Mouse (Mus musculus) cerebellum, postnatal 10 days (tissue): ENCODE measurements at regions not wholly inside any gene's neighbourhood (a gene's known extent, or its start where the extent isn't known, plus 50 kb on each side); places are given as distances from the start of the nearest gene placed in this dataset.
"Not testable (repeated sequence)": the region's sequence is repeated elsewhere in the genome, so short reads cannot be mapped to it uniquely, and the experiment has no call there.

Experiments used
- DNase-seq, 2 experiments: peaks; one replicate each; pipeline ENCODE4 v3.0.0; 2021; ENCODE audit warnings: mixed read lengths in 2 of 2

DNA sequence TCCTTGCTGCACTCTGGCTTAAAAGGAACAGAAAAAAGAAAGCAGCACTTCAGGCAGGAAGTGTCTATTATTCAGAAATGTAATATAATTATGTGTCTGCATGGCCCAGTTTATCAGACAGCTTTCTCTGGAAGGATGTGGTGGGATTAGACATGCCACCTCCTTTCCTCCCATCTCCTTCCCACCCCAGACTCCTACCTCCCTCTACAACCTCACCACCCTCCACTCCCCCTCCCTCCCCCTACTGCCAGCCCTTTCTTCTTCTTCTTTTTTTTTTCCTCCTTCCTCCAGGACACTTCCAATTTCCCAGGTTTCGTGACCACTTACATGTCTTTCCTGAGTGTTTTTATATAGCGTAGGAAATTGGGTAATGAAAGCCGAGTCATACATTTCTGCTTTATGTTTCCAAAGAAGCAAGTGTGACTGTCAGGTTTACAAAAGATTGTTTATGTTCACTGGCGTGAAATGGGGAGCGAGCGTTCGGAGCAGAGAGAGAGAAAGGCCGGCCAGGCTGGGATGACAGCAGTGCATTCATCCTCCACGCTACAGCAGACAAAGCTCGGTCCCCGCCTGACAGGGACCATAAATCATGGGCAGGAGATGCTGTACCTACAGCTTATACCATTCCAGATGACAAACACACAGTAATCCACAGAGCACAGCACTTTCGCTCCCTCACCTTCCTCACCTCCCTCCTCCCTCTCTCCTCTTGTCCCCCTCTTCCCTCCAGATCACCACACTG, 354.6 kb upstream of the Zfp703 start:
- DNase-seq, result peak in 1 of 2 experiments; percentile 11

DNA sequence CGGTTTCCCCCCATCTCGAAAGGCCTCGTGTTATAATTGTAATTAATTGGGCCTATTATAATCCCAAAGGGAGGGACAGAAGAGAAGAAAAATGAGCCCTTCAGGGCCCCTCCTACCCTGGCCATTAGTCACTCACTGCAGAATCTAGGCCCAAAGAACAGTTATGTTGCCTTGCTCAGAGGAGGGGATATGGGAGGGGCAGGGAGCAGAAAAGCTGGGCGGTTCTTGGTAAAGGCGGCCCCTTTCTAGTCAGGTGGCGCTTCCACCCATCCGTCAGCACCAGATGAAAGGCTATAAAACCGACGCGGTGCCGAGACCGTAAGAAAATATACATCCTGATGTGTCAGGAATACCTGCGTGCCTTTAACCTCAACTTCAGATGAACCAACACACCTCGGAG, 350.9 kb upstream of the Zfp703 start:
- no peak for DNase-seq

DNA sequence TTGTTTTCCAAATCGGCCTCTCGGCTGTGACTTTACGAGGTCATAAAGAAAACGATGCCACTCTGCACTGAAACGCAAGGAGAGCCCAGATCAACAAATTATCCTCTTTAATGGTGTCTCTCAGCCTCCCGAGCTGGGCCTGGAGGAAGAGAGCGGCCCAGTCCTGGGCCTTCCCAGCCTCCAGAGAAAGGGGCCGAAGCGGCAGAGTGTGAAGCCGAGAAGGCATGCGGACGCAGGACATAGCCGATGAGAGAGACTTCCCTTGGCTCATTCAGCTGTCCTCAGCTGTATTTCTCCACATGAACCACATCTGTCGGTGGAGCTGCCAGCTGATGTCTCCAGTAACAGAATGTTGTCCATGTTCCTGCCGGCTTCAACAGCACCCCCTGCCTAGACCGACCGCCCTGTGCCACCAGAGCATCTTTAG, 350.5 kb upstream of the Zfp703 start:
- DNase-seq, result peak; percentile 23 to 25

DNA sequence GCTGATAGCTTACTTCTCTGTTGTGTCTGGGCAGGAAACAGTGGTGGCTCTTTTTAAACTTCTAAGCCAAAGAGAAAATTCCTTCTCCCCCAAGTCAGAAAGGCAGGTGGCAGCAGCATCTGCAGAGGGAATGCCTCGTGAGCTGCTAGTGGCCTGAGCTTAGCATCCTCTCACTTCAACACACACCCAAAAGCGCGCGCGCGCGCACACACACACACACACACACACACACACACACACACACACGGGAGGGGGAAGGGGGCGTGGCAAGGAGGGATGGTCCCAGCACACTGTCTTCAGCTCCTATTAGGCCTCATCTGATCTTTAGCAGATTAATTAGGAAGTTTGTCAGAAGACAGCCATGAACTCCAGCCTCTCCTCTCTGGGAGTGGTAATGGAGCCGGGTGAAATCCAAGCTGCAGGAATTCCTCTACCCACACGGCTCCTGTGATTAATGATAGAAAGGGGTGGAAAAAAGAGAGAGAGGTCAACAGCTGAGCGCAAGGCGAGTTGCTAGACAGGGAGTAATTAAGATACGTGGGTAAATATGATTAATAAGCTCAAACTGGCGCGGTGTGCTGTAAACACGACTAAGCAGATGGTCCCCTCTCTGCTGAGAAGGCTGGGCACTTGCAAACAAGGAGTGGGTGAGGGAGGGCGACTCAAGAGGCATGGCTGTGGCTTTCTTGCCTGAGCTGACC, 349.8 kb upstream of the Zfp703 start:
- DNase-seq, result peak; percentile 76 to 78

DNA sequence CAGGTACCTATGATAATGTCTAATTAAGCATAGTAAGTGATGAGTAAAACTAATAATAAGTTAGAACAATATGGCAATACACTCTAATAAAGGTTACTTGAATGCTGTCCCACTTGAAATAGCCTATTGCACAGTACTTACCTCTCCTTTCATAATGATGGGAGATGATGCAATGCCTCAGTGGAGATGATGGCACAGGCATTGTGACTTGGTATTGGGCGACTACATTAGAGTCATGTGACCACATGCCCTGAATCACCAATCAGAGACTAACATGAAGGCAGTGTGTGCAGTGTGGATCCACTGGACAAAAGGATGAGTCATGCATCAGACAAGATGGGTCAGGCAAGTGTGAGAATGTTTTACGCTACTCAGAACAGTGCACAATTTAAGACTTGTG, 346.6 kb upstream of the Zfp703 start:
- no peak for DNase-seq

DNA sequence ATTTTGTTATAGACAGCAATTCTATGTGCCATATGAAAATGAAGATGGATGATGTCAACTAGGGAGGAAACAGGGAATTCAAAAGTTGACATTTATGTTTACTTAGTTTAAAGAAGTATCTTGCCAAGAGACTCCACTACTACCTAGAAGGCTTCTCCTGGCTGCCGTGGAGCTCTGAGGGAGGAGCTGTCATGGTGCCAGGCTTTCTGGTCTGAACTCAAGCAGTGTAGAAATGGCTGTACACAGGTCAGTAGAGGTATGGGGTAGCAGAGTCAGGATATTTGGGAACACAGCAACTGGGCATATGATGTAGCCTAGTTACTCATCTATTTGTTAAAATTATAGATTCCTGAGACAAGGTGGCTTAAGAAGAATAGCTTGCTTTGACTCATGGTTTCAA, 341.4 kb upstream of the Zfp703 start:
- peak; percentile 43 to 53 for DNase-seq

DNA sequence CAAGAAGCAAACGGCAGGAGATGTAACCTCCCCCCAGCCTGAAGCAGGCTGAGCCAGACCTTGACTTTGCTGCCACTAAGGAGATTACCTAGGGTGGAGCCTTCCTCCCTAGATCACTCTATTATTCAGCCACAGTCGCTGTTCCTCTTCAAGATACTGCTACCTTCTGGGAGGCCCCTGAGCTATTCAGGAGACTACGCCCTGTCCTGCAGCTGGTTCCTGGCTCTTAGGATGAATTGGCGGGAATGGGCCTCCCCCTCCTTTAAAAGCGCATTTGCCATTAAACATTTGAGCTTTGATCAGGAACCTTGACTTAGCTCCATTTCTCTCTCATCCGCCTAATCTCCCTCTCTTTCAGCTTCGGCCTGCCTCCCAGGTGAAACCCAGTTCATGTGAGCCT, 331.8 kb upstream of the Zfp703 start:
- not testable (repeated sequence) for DNase-seq

DNA sequence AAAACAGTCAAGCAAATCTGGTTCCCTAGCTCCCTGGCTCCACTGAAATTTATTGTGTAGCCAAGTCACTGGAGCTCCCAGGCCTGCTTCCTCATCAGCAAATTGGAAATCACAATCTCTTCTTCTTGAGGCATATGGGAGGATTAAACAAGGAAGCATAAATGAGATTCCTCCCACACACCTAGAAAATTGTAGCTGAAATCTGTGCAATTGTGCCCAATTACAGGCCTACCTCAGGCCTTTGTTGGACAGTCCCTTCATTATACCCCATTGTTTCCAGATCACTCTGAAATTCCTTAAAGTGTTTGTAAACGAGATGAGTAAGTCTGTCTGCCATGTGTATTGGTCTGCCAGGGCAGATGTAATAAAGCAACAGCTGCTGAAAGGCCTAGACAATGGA, 326.8 kb upstream of the Zfp703 start:
- DNase-seq, result no peak

DNA sequence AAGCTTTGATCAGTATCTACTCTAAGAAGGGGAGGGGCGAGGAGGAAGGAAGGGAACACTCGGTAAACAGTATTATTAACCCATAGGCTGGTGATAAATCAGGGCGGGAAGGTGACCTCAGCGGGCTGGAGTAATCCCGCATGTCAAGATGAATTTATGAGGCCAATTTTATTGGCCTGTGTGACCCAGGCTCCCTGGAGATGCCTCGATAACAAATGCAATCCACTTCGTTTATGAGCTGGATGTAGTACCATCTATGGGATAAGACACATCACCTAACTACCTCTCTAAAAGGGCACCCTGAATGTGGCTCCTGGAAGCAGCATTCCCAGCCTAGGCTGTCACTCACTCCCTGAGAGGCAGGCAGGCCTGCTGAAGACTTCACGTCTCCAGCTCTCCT, 321.2 kb upstream of the Zfp703 start:
- no peak for DNase-seq

DNA sequence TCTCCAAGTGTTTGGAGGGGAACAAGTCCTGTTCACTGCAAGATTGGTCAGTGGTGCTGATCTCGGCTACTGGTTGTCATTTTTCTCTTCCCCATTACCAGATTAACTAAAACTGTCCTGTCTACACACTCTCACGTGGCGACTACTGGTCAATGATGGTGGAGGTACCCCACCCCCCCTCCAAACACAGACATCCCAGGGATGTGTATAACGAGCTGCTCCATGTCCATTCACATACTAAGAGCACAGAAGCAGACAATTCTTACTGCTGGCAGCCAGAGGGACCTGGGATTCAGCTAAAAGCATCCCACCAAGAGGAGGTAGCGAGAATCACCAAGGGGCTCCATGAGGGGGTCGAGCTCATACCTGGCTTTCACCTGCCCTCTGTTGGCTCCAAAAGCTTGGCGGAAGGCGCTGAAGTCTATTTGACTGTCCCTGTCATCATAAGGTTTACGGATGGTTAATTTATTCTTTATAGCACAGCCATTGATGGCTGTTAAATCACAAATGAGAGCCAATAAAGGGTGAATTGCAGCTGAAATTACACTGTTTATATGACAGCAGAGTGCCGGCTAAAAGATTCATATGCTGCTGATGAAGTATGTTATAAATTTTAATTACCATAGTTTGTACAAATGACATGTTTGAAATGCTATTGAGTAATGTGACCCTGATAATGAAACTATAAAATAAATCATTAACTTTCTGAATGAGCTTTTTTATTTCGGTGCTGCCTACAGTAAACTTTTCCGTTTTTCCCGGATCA, 320.6 kb upstream of the Zfp703 start:
- no peak for DNase-seq

DNA sequence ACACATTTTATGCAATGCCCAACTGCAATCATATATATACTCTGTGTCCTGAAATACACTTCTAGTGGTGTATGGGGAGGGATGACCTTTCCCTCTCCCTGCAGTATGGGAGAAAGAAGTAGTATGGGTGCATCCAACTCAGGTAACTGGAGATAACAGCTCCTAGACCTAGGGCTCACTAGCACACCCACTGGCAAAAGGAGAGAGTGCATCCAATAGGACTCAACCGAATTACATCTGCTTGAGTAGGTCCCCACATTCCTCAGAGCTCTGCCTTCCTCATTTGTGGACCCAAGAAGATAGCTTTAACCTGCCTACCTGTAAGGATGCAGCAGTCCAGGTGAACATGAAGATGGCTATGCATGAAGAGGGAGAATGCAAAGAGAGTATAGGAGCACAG, 317.7 kb upstream of the Zfp703 start:
- peak; percentile 68 to 76 for DNase-seq

DNA sequence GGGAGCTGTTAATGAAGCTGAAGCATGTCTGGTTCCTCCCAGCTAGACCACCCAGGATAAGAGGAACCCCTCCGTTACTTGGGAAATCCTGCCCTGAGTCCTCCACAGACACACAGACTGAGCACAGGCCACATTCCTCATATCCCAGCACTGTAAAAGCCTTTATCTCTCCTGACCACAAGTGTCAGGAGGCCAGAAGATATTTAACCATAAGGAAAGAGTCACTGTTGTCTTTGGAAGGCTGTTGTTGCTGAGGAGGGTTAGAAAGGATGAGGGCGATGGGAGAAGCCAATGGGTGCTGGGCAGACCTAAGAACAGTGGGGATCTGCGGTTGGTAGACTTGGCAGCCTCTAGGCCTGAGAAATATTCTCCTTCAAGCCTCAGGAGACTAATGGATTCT, 307.6 kb upstream of the Zfp703 start:
- DNase-seq, result no peak

DNA sequence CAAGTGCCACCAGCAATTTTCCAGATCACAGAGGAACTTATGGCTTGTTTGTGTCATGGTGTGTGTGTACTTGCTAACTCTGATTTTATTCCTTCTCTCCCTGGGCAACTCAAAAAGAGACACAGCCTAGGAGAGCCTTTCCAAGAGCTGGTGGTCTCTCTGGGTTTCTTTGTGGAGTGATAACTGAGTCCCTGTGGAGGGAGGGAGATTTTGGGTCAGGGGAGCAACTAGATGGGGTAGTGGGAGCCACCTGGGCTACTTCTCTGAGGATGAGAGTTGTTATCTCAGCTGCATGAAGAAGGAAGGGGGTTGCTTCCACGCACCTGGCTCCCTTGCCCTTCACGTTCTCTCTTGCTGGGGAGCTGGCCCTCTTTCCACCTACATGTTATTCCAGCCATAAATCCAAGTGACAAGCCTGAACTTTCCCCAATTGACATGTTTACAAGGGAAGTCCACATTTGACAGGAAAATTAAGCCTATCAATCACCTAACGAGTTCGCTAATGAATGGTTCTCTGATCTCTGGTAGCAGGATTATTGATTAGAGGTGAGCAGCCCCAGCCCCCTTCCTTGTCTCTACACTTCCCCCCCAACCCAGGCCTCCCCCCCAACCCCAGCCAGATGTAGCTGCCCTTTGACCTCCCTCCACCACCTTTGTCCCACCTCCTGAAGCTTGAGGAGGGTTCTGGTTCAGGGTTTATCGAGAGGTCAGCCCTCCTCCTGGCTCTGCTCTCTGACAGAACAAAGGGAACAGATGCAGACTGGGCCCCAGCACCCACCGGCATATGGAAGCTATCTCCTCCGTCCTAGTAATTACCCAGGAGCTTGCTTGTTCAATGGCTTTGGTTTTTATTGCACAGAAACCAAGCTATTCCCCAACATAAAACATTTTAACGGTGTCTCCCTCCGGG, 304.4 kb upstream of the Zfp703 start:
- DNase-seq, result no peak

DNA sequence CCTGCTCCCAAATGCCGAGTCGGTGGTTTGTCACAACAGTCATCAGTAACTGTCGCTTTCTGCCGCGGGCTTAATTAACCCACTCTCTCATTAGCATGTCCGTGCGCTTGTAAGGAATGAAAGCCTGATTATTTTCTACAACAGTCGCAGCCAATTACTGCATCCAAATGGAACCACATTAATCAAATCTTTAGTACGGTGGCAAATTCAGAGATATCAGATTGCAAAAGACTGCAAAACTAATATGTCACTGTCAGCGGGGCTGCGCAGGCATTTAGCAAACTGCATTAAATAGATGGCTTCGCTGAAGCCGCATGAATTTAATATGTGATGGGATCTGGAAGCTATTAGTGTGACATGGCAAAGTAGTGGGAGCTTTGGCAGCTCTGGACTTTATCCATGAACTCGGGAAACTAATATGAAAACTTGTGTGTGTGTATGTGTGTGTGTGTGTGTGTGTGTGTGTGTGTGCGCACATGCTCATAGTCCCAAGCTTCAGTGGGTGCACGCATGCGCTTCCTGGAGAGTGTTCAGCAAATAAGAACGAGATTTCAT, 299.5 kb upstream of the Zfp703 start:
- no peak for DNase-seq

DNA sequence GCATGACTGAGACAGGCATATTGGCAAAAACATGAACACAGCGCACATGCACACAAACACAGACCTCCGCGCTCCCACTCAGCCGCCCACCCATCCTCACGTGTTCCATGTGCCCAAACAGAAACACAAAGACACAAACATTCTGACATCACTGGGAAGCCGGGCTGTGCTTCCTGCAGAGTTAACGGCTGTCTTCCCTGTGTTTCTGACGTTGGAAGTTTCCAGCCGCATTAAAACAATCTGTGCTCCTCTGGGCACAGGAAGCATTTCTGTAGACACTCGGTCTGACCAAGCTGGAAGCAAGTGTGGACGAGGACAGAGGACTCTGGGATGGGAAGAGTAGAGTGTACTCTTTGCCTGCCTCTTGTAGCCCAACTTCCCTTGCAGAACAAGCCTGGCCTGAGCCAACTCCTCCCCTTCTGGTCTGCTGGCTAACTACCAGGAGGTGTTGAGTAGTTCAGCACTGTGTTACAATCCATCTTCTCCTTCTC, 296.2 kb upstream of the Zfp703 start:
- peak; percentile 74 for DNase-seq

DNA sequence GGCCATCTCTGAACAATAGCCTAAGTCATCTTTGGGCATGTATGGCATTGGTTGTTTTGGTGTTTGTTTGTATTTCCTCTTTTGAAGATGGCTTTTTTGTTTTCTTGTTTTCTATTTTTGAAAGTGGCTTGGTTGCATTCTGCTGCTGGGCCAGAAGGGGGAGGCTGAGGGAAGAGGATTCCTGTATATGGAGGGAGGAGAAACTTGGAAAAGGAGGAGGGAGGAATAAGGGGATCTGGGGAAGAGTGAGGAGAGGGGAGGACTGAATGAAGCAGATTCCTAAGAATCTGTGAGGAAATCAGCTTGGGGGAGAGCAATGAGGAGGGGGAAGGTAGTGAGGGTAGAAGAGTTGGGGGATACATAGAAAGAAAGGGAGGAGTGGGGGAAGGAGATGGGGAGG, 290.0 kb upstream of the Zfp703 start:
- peak; percentile 75 to 76 for DNase-seq

DNA sequence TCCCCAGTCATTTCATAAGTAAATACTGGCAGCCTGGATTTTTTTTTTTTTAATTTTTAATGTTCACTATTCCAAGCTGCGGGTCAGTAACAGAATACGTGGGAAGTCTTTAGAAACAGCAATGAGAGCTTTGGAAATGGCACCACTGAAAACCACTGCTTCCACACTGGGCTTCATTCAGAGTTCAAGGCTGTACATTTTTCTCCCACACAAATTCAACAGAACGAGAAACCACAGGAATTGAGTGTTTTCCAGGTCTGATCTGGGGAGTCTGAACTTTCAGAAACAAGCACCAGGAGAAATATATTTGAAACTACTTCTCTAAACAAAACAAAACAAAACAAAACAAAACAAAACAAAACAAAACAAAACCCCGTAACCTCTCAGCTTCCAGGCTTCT, 289.1 kb upstream of the Zfp703 start:
- DNase-seq, result no peak

DNA sequence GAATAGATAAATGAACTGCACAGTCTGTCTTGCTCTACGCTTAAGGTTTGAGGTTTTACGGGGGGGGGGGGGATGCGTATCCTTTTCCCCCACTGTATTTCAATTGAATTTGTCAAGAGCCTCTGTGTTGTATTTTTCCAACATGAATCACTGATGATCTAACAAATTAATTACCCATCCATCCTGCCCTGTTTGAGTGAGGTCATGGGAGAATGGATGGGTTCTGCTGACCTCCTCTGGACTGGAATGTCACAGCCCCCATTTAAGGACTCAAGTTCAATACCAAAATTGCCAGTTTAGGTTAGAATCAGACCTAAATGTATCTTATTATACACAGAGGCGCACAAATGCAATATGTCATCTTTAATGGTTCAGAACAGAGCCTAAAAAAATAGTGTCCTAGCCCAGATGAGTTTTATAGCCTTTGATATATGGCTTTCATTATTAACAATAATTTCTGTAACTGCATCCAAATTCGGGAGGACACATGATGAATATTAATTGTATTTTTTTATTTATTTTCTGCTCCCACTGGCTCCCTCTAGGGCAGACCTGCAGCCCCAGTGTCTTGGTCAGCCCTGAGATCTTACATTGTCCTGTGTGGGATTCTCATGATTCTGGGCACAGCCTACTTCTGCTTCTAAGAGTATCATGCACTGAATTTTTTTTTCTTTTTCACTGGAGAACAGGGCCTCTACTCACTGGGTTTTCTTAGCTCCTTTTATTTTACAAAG, 288.2 kb upstream of the Zfp703 start:
- DNase-seq, result no peak

DNA sequence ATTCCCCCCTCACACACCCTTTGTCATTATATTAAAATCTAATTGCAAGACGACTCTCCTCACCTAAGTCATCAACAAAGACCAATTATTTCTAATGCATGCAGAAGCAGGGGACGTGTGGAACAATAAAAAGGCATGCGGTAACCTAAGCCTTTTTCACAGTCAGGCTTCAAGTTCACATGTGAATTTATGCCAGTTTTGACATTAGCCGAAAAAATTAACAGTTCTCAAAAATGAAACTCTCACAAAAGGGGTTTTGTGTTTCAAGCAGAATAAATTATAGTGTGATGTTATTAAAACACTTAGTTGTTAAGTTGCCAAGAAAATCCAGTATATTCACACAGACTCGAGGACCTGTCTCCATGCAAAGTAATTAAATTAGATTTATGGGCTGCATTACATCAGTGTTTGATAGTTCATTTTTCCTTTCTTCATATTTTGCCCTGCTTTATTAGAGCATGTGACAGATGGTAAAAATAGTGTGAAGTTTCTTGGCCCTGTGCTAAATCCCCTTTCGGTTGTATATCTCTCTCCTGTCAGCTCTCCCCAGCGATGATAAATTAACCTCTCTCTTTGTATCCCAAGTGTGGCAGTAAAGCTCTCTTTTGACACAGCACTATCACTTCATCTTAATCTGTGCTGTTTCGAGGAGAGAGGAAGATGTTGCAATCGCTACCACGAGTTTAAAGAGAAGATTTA, 287.5 kb upstream of the Zfp703 start:
- peak; percentile 15 to 22 for DNase-seq

DNA sequence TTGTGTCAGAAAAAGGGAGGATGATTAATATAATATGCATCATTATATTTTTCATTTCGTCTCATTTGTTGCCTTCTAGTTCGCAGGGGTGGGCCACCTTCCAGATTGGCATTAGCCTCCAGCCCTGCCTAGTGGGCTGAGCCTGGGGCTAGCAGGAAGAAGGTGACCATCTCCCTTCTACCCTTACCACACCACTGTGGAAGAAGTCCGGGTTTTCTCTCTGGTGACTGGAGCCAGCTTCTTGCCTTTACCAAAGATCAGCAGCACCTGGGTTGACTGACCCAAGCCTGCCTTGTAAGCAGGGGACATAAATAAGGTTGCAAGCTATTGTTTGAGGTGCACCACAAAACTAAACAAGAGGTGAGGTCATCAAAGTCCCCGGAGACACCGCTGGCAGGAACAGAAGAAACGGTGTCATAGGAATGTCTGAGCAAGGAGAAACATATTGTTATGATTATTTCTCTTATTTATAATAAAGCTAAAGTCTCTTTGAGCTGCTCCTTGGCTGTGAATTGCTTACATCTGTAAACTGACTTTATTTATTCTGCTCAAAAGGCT, 286.9 kb upstream of the Zfp703 start:
- DNase-seq, result peak; percentile 60 to 71
